Mouse (Mus musculus): ENCODE measurements around the gene A430033K04Rik. TPM values are rescaled to one million over a fixed set of nuclear protein-coding genes. Genes with fewer than 3 reads are reported as not detected.

A430033K04Rik gene
- total and polyA plus RNA-seq, 3 experiments, result 2.1 to 2.6 TPM; not detected in 1

DNA sequence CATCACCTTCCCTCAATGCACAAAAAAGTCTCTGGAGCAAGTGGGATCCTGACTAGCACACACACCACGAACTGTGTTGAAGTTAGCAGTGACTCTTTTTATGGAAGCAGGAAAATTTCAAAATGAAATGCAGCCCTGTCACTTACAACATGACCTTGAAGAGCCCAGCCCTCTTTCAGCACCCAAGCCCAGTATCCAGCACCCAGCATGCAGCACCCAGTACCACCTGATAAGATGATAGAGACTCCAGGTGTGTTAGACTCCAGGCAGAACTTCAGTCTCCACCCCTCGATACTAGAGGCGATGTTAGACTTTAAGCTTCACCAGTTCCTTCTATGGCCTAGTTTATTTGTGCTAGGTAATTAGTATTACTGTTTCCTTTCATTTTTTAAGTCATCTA, 19.1 kb downstream of the A430033K04Rik start (continued):
- TF ChIP-seq NRF1 (IDR thresholded peaks at IDR 0.05; ENCODE audit: insufficient read depth, low read depth, low read length, poor library complexity, severe bottlenecking), result no peak
- no peak for TF ChIP-seq MAX (IDR thresholded peaks at IDR 0.05; ENCODE audit: low read length)
- no peak for TF ChIP-seq MAFK (IDR thresholded peaks at IDR 0.05; ENCODE audit: borderline replicate concordance, low read depth, low read length)
- no peak for TF ChIP-seq TBP (IDR thresholded peaks at IDR 0.05; ENCODE audit: low read depth, low read length)
- 0 out of 2 replicates have a peak, but pooled peaks have one; percentile 32 for TF ChIP-seq MXI1 (IDR thresholded peaks at IDR 0.05; ENCODE audit: low read depth, low read length)
- no peak for TF ChIP-seq CTCF (IDR thresholded peaks at IDR 0.05 in 2 of 3, conservative IDR thresholded peaks at IDR 0.05 in 1 of 3; ENCODE audit: control insufficient read depth in 1 of 3, insufficient read depth in 1 of 3, low read depth in 2 of 3, low read length in 3 of 3, poor library complexity in 1 of 3, severe bottlenecking in 1 of 3)
- no peak for TF ChIP-seq POLR2A (IDR thresholded peaks at IDR 0.05; ENCODE audit: control insufficient read depth in 1 of 2, insufficient read depth in 1 of 2, low read depth in 1 of 2, low read length in 2 of 2, poor library complexity in 1 of 2)
- no peak for TF ChIP-seq BHLHE40 (IDR thresholded peaks at IDR 0.05; ENCODE audit: borderline replicate concordance, low read depth, low read length)
- TF ChIP-seq ELF1 (IDR thresholded peaks at IDR 0.05; ENCODE audit: low read depth, low read length), result no peak
- no peak for TF ChIP-seq USF1 (IDR thresholded peaks at IDR 0.05; ENCODE audit: low read depth, low read length)
- TF ChIP-seq GABPA (IDR thresholded peaks at IDR 0.05; ENCODE audit: low read depth, low read length), result no peak
- peak; percentile 79 for TF ChIP-seq GATA1 (IDR thresholded peaks at IDR 0.05; ENCODE audit: low read depth, low read length)
- TF ChIP-seq MYB (IDR thresholded peaks at IDR 0.05; ENCODE audit: low read depth, low read length), result no peak
- TF ChIP-seq ZMIZ1 (IDR thresholded peaks at IDR 0.05; ENCODE audit: low read depth, low read length), result no peak
- no peak for TF ChIP-seq JUND (IDR thresholded peaks at IDR 0.05; ENCODE audit: low read depth, low read length)
- TF ChIP-seq ZC3H11A (IDR thresholded peaks at IDR 0.05; ENCODE audit: low read depth, low read length), result no peak
- TF ChIP-seq CHD2 (IDR thresholded peaks at IDR 0.05; ENCODE audit: low read length), result no peak
- no peak for TF ChIP-seq ZNF384 (IDR thresholded peaks at IDR 0.05; ENCODE audit: low read depth, low read length)
- no peak for TF ChIP-seq USF2 (IDR thresholded peaks at IDR 0.05; ENCODE audit: borderline replicate concordance in 1 of 2, insufficient read depth in 1 of 2, low read depth in 1 of 2, low read length in 2 of 2)
- no peak for TF ChIP-seq SMC3 (IDR thresholded peaks at IDR 0.05; ENCODE audit: low read depth, low read length)

DNA sequence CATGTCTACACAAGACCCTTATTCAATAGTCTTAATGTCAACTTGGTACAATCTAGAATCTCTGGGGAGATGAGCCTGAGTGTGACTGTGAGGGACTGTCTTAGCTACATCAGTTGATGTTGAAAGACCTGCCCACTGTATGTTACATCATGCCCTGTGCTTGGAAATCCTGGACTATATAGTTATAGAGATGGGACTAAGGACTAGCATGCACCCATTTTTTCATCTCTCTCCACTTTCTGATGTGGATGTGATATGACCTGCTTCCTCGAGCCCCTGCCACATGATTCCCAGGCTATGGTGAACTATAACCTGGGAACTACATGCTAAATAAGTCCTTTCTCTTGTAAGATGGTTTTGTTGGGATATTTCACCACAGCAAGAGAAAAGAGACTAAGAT, 30.3 kb downstream of the A430033K04Rik start:
- no peaks in the 10 kb centered on the region for H3K4me1 ChIP-seq (ENCODE audit: control insufficient read depth in 1 of 2, insufficient read depth in 2 of 2, low read length in 2 of 2)
- no peaks in the 10 kb centered on the region for H3K79me2 ChIP-seq (ENCODE audit: control insufficient read depth, insufficient read depth, low read length, poor library complexity)
- H3K9ac ChIP-seq (ENCODE audit: control insufficient read depth, low read depth, low read length, poor library complexity, severe bottlenecking), result no peak overlapping the region
- no peaks in the 10 kb centered on the region for H3K36me3 ChIP-seq (ENCODE audit: control insufficient read depth in 1 of 2, insufficient read depth in 2 of 2, low read length in 2 of 2)
- no peaks in the 10 kb centered on the region for H3K27me3 ChIP-seq (ENCODE audit: control insufficient read depth in 1 of 2, insufficient read depth in 2 of 2, low read length in 2 of 2)
- H3K9me3 ChIP-seq (replicated peaks; ENCODE audit: insufficient read depth, low read length), result no peaks in the 10 kb centered on the region
- no peak overlapping the region for H3K4me3 ChIP-seq (ENCODE audit: control insufficient read depth in 1 of 2, insufficient read depth in 1 of 2, low read depth in 2 of 2, low read length in 2 of 2)
- DNase-seq (ENCODE audit: low read depth, low spot score), result no peak
- no peak overlapping the region for H3K27ac ChIP-seq (ENCODE audit: control insufficient read depth, low read depth, low read length)
- TF ChIP-seq SIN3A (IDR thresholded peaks at IDR 0.05; ENCODE audit: low read length) (no peak), CHD1 (IDR thresholded peaks at IDR 0.05; ENCODE audit: low read depth, low read length) (no peak), ZMIZ1 (IDR thresholded peaks at IDR 0.05; ENCODE audit: low read depth, low read length) (no peak), CTCF (IDR thresholded peaks at IDR 0.05 in 2 of 3, conservative IDR thresholded peaks at IDR 0.05 in 1 of 3; ENCODE audit: control insufficient read depth in 1 of 3, insufficient read depth in 1 of 3, low read depth in 2 of 3, low read length in 3 of 3, poor library complexity in 1 of 3, severe bottlenecking in 1 of 3) (no peak), USF1 (IDR thresholded peaks at IDR 0.05; ENCODE audit: low read depth, low read length) (no peak)

Measured in MEL (cell line).